Mouse (Mus musculus): ENCODE measurements around the gene Ppp3cb. TPM values are rescaled to one million over a fixed set of nuclear protein-coding genes. Genes with fewer than 3 reads are reported as not detected.
A peak's percentile ranks its signal among the peaks of the same experiment; 100 is the strongest.

The Ppp3cb gene
- polyA plus RNA-seq, 1 experiment from 2014 or later = 55.8 TPM

GRCm38 (mm10) chr14:20499982-20500381 is 46.4 kb downstream of the Ppp3cb start:
- no peaks in the 10 kb centered on the region for H3K27me3 ChIP-seq (ENCODE audit: control insufficient read depth, insufficient read depth, low read length)
- no peak for DNase-seq (ENCODE audit: low spot score)
- H3K4me1 ChIP-seq (ENCODE audit: control insufficient read depth, insufficient read depth, low read length) = no peaks in the 10 kb centered on the region
- WGBS = 84% methylated on average over 3 of the region's 3 CpGs
- no peaks in the 10 kb centered on the region for H3K9me3 ChIP-seq (ENCODE audit: control insufficient read depth, low read length)
- H3K36me3 ChIP-seq (ENCODE audit: control insufficient read depth, insufficient read depth, low read length) = no peaks in the 10 kb centered on the region; the same call in none of the 2 replicates
- no peak for ATAC-seq (ENCODE audit: insufficient number of reproducible peaks, low FRiP score, low TSS enrichment, low read depth)
- no peak overlapping the region for H3K27ac ChIP-seq (replicated peaks; ENCODE audit: low read depth, low read length)
- H3K4me2 ChIP-seq (ENCODE audit: low read depth, severe bottlenecking) = no peak overlapping the region
- H3K4me3 ChIP-seq (ENCODE audit: low read depth, low read length) = no peak overlapping the region
- H3K9ac ChIP-seq (ENCODE audit: low read length) = no peak overlapping the region

GRCm38 (mm10) chr14:20496603-20497002 is 49.8 kb downstream of the Ppp3cb start, which contains the start of gene Mss51:
Gene Mss51 (minus strand): TSS chr14:20496901.
- Histone ChIP-seq H3K9ac (ENCODE audit: low read length) (no peak within 1 kb of the TSS), H3K27me3 (ENCODE audit: control insufficient read depth, insufficient read depth, low read length) (no peaks in the 10 kb centered on the region), H3K36me3 (ENCODE audit: control insufficient read depth, insufficient read depth, low read length) (peaks cover 2% of the 10 kb centered on the region), H3K4me3 (ENCODE audit: low read depth, low read length) (no peak within 1 kb of the TSS), H3K4me1 (ENCODE audit: control insufficient read depth, insufficient read depth, low read length) (no peaks in the 10 kb centered on the region), H3K9me3 (ENCODE audit: control insufficient read depth, low read length) (no peaks in the 10 kb centered on the region), H3K4me2 (ENCODE audit: low read depth, severe bottlenecking) (no peak within 1 kb of the TSS), H3K27ac (replicated peaks; ENCODE audit: low read depth, low read length) (no peak within 1 kb of the TSS)
- WGBS = 80% methylated on average over 2 of the region's 2 CpGs
- ATAC-seq (ENCODE audit: insufficient number of reproducible peaks, low FRiP score, low TSS enrichment, low read depth) (no peak), DNase-seq (ENCODE audit: low spot score) (no peak)

- Histone ChIP-seq H3K27ac (replicated peaks; ENCODE audit: low read depth, low read length) (no peak overlapping the region), H3K9ac (ENCODE audit: low read length) (no peak overlapping the region), H3K4me3 (ENCODE audit: low read depth, low read length) (no peak overlapping the region), H3K27me3 (ENCODE audit: control insufficient read depth, insufficient read depth, low read length) (no peaks in the 10 kb centered on the region), H3K4me1 (ENCODE audit: control insufficient read depth, insufficient read depth, low read length) (no peaks in the 10 kb centered on the region), H3K4me2 (ENCODE audit: low read depth, severe bottlenecking) (no peak overlapping the region), H3K36me3 (ENCODE audit: control insufficient read depth, insufficient read depth, low read length) (peaks cover 3% of the 10 kb centered on the region; the same call in 1 of the 2 replicates), H3K9me3 (ENCODE audit: control insufficient read depth, low read length) (no peaks in the 10 kb centered on the region)
- ATAC-seq (ENCODE audit: insufficient number of reproducible peaks, low FRiP score, low TSS enrichment, low read depth) = no peak
- no peak for DNase-seq (ENCODE audit: low spot score)
- 96% methylated on average over 5 of the region's 5 CpGs for WGBS
Observed at GRCm38 (mm10) chr14:20486031-20486430, 60.3 kb downstream of the Ppp3cb start.

- WGBS = 91% methylated on average over 7 of the region's 7 CpGs
- Histone ChIP-seq H3K36me3 (ENCODE audit: control insufficient read depth, insufficient read depth, low read length) (peaks cover 3% of the 10 kb centered on the region), H3K9ac (ENCODE audit: low read length) (no peak overlapping the region), H3K4me3 (ENCODE audit: low read depth, low read length) (no peak overlapping the region), H3K27me3 (ENCODE audit: control insufficient read depth, insufficient read depth, low read length) (no peaks in the 10 kb centered on the region), H3K9me3 (ENCODE audit: control insufficient read depth, low read length) (no peaks in the 10 kb centered on the region), H3K4me2 (ENCODE audit: low read depth, severe bottlenecking) (no peak overlapping the region), H3K4me1 (ENCODE audit: control insufficient read depth, insufficient read depth, low read length) (0 out of 2 replicates have a peak, but pooled peaks cover 3% of the 10 kb centered on the region), H3K27ac (replicated peaks; ENCODE audit: low read depth, low read length) (no peak overlapping the region)
- ATAC-seq (ENCODE audit: insufficient number of reproducible peaks, low FRiP score, low TSS enrichment, low read depth) = no peak
- no peak for DNase-seq (ENCODE audit: low spot score)
Observed at GRCm38 (mm10) chr14:20482051-20482751, 64.2 kb downstream of the Ppp3cb start.

- Histone ChIP-seq H3K27me3 (ENCODE audit: control insufficient read depth, insufficient read depth, low read length) (no peaks in the 10 kb centered on the region), H3K4me1 (ENCODE audit: control insufficient read depth, insufficient read depth, low read length) (0 out of 2 replicates have a peak, but pooled peaks cover 3% of the 10 kb centered on the region), H3K4me3 (ENCODE audit: low read depth, low read length) (no peak overlapping the region), H3K9ac (ENCODE audit: low read length) (no peak overlapping the region), H3K36me3 (ENCODE audit: control insufficient read depth, insufficient read depth, low read length) (no peaks in the 10 kb centered on the region; the same call in none of the 2 replicates), H3K9me3 (ENCODE audit: control insufficient read depth, low read length) (no peaks in the 10 kb centered on the region), H3K27ac (replicated peaks; ENCODE audit: low read depth, low read length) (no peak overlapping the region), H3K4me2 (ENCODE audit: low read depth, severe bottlenecking) (no peak overlapping the region)
- 18% methylated on average over 5 of the region's 5 CpGs for WGBS
- ATAC-seq (ENCODE audit: insufficient number of reproducible peaks, low FRiP score, low TSS enrichment, low read depth) (no peak), DNase-seq (ENCODE audit: low spot score) (peak; percentile 39)
Observed at GRCm38 (mm10) chr14:20481211-20481610, 65.2 kb downstream of the Ppp3cb start.

- no peaks in the 10 kb centered on the region for H3K27me3 ChIP-seq (ENCODE audit: control insufficient read depth, insufficient read depth, low read length)
- no peaks in the 10 kb centered on the region; the same call in none of the 2 replicates for H3K36me3 ChIP-seq (ENCODE audit: control insufficient read depth, insufficient read depth, low read length)
- 0 out of 2 replicates have a peak, but pooled peaks cover 3% of the 10 kb centered on the region for H3K4me1 ChIP-seq (ENCODE audit: control insufficient read depth, insufficient read depth, low read length)
- ATAC-seq (ENCODE audit: insufficient number of reproducible peaks, low FRiP score, low TSS enrichment, low read depth) (no peak), DNase-seq (ENCODE audit: low spot score) (no peak)
- no peak overlapping the region for H3K27ac ChIP-seq (replicated peaks; ENCODE audit: low read depth, low read length)
- H3K4me3 ChIP-seq (ENCODE audit: low read depth, low read length) = peak overlapping the region; percentile 68
- 54% methylated on average over 1 of the region's 1 CpGs for WGBS
- peak overlapping the region; percentile 79 for H3K4me2 ChIP-seq (ENCODE audit: low read depth, severe bottlenecking)
- no peak overlapping the region for H3K9ac ChIP-seq (ENCODE audit: low read length)
- no peaks in the 10 kb centered on the region for H3K9me3 ChIP-seq (ENCODE audit: control insufficient read depth, low read length)
Observed at GRCm38 (mm10) chr14:20480195-20480579, 66.2 kb downstream of the Ppp3cb start.

- peak; percentile 83 for ATAC-seq (ENCODE audit: insufficient number of reproducible peaks, low FRiP score, low TSS enrichment, low read depth)
- Histone ChIP-seq H3K4me1 (ENCODE audit: control insufficient read depth, insufficient read depth, low read length) (0 out of 2 replicates have a peak, but pooled peaks cover 3% of the 10 kb centered on the region), H3K9ac (ENCODE audit: low read length) (peak within 1 kb of the TSS; percentile 67), H3K27ac (replicated peaks; ENCODE audit: low read depth, low read length) (no peak within 1 kb of the TSS), H3K4me3 (ENCODE audit: low read depth, low read length) (peak within 1 kb of the TSS; percentile 68), H3K36me3 (ENCODE audit: control insufficient read depth, insufficient read depth, low read length) (no peaks in the 10 kb centered on the region; the same call in none of the 2 replicates), H3K9me3 (ENCODE audit: control insufficient read depth, low read length) (no peaks in the 10 kb centered on the region), H3K27me3 (ENCODE audit: control insufficient read depth, insufficient read depth, low read length) (no peaks in the 10 kb centered on the region), H3K4me2 (ENCODE audit: low read depth, severe bottlenecking) (peak within 1 kb of the TSS; percentile 79)
- peak; percentile 84 for DNase-seq (ENCODE audit: low spot score)
- under 1% methylated on average over 48 of the region's 48 CpGs for WGBS
Observed at GRCm38 (mm10) chr14:20479291-20480194, 66.8 kb downstream of the Ppp3cb start, which contains the start of gene Anxa7. Gene Anxa7 (minus strand): TSS chr14:20480133.

GRCm38 (mm10) chr14:20478801-20479200 is 67.6 kb downstream of the Ppp3cb start:
- Histone ChIP-seq H3K4me2 (ENCODE audit: low read depth, severe bottlenecking) (peak overlapping the region; percentile 79), H3K36me3 (ENCODE audit: control insufficient read depth, insufficient read depth, low read length) (no peaks in the 10 kb centered on the region; the same call in none of the 2 replicates), H3K9me3 (ENCODE audit: control insufficient read depth, low read length) (no peaks in the 10 kb centered on the region), H3K27ac (replicated peaks; ENCODE audit: low read depth, low read length) (no peak overlapping the region), H3K4me1 (ENCODE audit: control insufficient read depth, insufficient read depth, low read length) (0 out of 2 replicates have a peak, but pooled peaks cover 3% of the 10 kb centered on the region), H3K27me3 (ENCODE audit: control insufficient read depth, insufficient read depth, low read length) (no peaks in the 10 kb centered on the region), H3K9ac (ENCODE audit: low read length) (no peak overlapping the region), H3K4me3 (ENCODE audit: low read depth, low read length) (peak overlapping the region; percentile 68)
- DNase-seq (ENCODE audit: low spot score) = peak; percentile 29
- no peak for ATAC-seq (ENCODE audit: insufficient number of reproducible peaks, low FRiP score, low TSS enrichment, low read depth)
- 4% methylated on average over 7 of the region's 7 CpGs for WGBS

Measured in limb, embryonic 11.5 days (tissue).